In genomic region chrX:76137729-76138128, GRCm38 (mm10) we compare ENCODE assay signal across 29 mouse cellular contexts.
DNase-seq lines count a peak whose midpoint lies in the region; ATAC-seq and TF ChIP-seq lines count a peak whose summit lies in the region.
"Had no signal": no experiment of that assay in that cellular context is flagged by ENCODE, and none has a peak within 500 bp of the region (broad histone marks: within the 10 kb centered on the region; RNA-seq: fewer than 3 reads in every experiment).

No protein-coding gene starts in this region.

- no peaks in the 10 kb centered on the region for H3K36me3 ChIP-seq in lung, embryonic 14.5 days (ENCODE audit: insufficient read depth)
- H3K36me3 ChIP-seq: forebrain, embryonic 15.5 days; G1E; hindbrain, embryonic 10.5 days; midbrain, embryonic 12.5 days had no signal

- no peak for TF ChIP-seq CTCF in lung, embryonic 14.5 days (IDR thresholded peaks at IDR 0.05; ENCODE audit: low read depth)

- no peak; the same call in 1 of the 2 replicates for ATAC-seq in lung, embryonic 14.5 days (ENCODE audit: insufficient read depth)
- ATAC-seq: forebrain, embryonic 15.5 days; hindbrain, embryonic 16.5 days; lung, postnatal 0 days; Patski had no signal

- peak; percentile 19 to 38 for DNase-seq in cerebellum, postnatal 10 days
- DNase-seq in cerebellum, adult 18-20 months = no peak
- peak; percentile 13 for DNase-seq in kidney, postnatal 10 days
- no peak for DNase-seq in kidney, adult 18-20 months
- DNase-seq in lung, embryonic 14.5 days = peak; percentile 45
- no peak for DNase-seq in lung, adult 18-20 months
- peak; percentile 12 for DNase-seq in testis, postnatal 14 days (ENCODE audit: low spot score)
- no peak for DNase-seq in heart, adult 8-10 months (ENCODE audit: low spot score)
- DNase-seq: adrenal gland, postnatal 14 days; cerebellum, adult 2 months; embryo, embryonic 11 days; gastrocnemius, adult 2 months; heart, postnatal 14 days; kidney, adult 8-10 months; layer of hippocampus, adult 9-11 months; lung, postnatal 4 days; spleen, adult 18-20 months; thymus, adult 2 months; thymus, postnatal 36 days had no signal

- H3K4me2 ChIP-seq in lung, embryonic 14.5 days = no peak overlapping the region
- H3K4me2 ChIP-seq: forebrain, embryonic 15.5 days; liver, embryonic 11.5 days; midbrain, embryonic 12.5 days had no signal

- H3K27me3 ChIP-seq in lung, embryonic 14.5 days (ENCODE audit: insufficient read depth, low read length) = no peaks in the 10 kb centered on the region
- H3K27me3 ChIP-seq: forebrain, embryonic 15.5 days; midbrain, embryonic 12.5 days had no signal

- H3K4me3 ChIP-seq in lung, embryonic 14.5 days (ENCODE audit: low read depth, low read length) = no peak overlapping the region
- H3K4me3 ChIP-seq: forebrain, embryonic 15.5 days; gastrocnemius, adult 2 months; hindbrain, embryonic 10.5 days; megakaryocyte, embryonic 14.5 days; midbrain, embryonic 12.5 days had no signal

- 25% methylated on average over 2 of the region's 2 CpGs for WGBS in lung, embryonic 14.5 days

- no peak overlapping the region for H3K9ac ChIP-seq in lung, embryonic 14.5 days
- H3K9ac ChIP-seq: forebrain, embryonic 15.5 days; midbrain, embryonic 12.5 days had no signal

- H3K4me1 ChIP-seq in lung, embryonic 14.5 days (ENCODE audit: insufficient read depth) = no peaks in the 10 kb centered on the region
- H3K4me1 ChIP-seq: forebrain, embryonic 15.5 days; hindbrain, embryonic 10.5 days; megakaryocyte, embryonic 14.5 days; midbrain, embryonic 12.5 days had no signal

- H3K9me3 ChIP-seq in lung, embryonic 14.5 days (ENCODE audit: low read depth, low read length) = no peaks in the 10 kb centered on the region
- H3K9me3 ChIP-seq: forebrain, embryonic 15.5 days; G1E; hindbrain, embryonic 10.5 days; midbrain, embryonic 12.5 days had no signal

- no peak overlapping the region for H3K27ac ChIP-seq in lung, embryonic 14.5 days (ENCODE audit: low read depth)
- H3K27ac ChIP-seq: forebrain, embryonic 15.5 days; gastrocnemius, adult 2 months; hindbrain, embryonic 10.5 days; kidney, postnatal 0 days; midbrain, embryonic 12.5 days had no signal

Comparison
In these comparisons a context has a peak if more than half of its experiments do, and no peak if none do; other contexts are left out.
1. DNase-seq: peak in cerebellum, postnatal 10 days (2 of 2), kidney, postnatal 10 days (single experiment), lung, embryonic 14.5 days (single experiment) and testis, postnatal 14 days (single experiment); none in cerebellum, adult 18-20 months (0 of 2), kidney, adult 18-20 months (single experiment), lung, adult 18-20 months (0 of 2) and heart, adult 8-10 months (single experiment).